Mouse (Mus musculus) kidney, embryonic 15.5 days (tissue): ENCODE results near the gene Eme1. TPM values are rescaled to one million over a fixed set of nuclear protein-coding genes. Genes with fewer than 3 reads are reported as not detected.

ENCODE experiments used
- ATAC-seq: fragments of 200-750 bp; cut with Nextera tagmentation; replicated peaks from 2 replicates; pipeline ENCODE4 v1.8.0; 2017; ENCODE audit warnings: moderate TSS enrichment; ENCODE audit not compliant: low FRiP score
- H3K27ac ChIP-seq: fragments of 300-500 bp; sonication (generic); 2 replicates; pipeline ENCODE4 v1.5.1; 2015; ENCODE audit warnings: mild to moderate bottlenecking, inconsistent platforms
- H3K27me3 ChIP-seq: fragments of 300-500 bp; sonication (generic); 2 replicates; pipeline ENCODE4 v1.6.1; 2015; ENCODE audit warnings: inconsistent platforms
- H3K36me3 ChIP-seq: fragments of 300-500 bp; sonication (generic); 2 replicates; pipeline ENCODE4 v1.6.1; 2015; ENCODE audit warnings: inconsistent platforms
- H3K4me1 ChIP-seq: fragments of 300-500 bp; sonication (generic); 2 replicates; pipeline ENCODE4 v1.6.1; 2015; ENCODE audit warnings: inconsistent platforms
- H3K4me2 ChIP-seq: fragments of 300-500 bp; sonication (generic); 2 replicates; pipeline ENCODE4 v1.6.1; 2015; ENCODE audit warnings: moderate library complexity, mild to moderate bottlenecking, inconsistent platforms
- H3K4me3 ChIP-seq: fragments of 300-500 bp; sonication (generic); replicated peaks from 2 replicates; pipeline ENCODE4 v1.5.1; 2015; ENCODE audit warnings: mild to moderate bottlenecking, inconsistent platforms
- H3K9ac ChIP-seq: fragments of 300-500 bp; sonication (generic); 2 replicates; pipeline ENCODE4 v1.6.1; 2015; ENCODE audit warnings: mild to moderate bottlenecking, inconsistent platforms
- H3K9me3 ChIP-seq: fragments of 300-500 bp; sonication (generic); replicated peaks from 2 replicates; pipeline ENCODE4 v1.6.1; 2016; ENCODE audit warnings: inconsistent platforms
- WGBS: fragments of 180-500 bp; shearing (Covaris S2); methylation state at CpG from one replicate; pipeline ENCODE4 v1.1.7; 2015; ENCODE audit warnings: mixed read lengths; 5-methylcytosine and 5-hydroxymethylcytosine counted together
- polyA plus RNA-seq: library from polyadenylated mRNA; unstranded; fragments of >200 nt; fragmentation: Nextera tagmentation; extraction: Ambion mirVana; gene quantifications from 2 replicates; pipeline ENCODE4 v1.2.1, GENCODE M21; 2015

Gene Eme1
- polyA plus RNA-seq, 1 experiment from 2014 or later: 27.1 TPM

DNA sequence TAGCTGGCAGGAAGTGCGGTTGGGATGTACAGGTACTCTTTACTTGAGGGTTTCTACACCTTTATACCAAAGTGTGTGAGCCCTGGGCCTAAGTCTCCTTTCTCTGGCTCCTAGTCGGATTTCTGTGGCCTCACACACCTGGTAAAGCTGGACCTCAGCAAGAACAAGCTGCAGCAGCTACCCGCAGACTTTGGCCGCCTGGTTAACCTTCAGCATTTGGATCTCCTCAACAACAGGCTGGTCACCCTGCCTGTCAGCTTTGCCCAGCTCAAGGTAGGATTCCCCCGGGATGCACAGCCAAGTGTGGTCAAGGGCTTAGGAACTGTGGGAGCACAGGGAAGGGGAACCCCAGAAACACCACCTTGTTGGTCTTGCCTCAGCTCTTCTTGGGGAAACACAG lies 19.3 kb downstream of the Eme1 start:
- no peak overlapping the region for H3K27ac ChIP-seq
- H3K4me2 ChIP-seq: no peak overlapping the region
- H3K9ac ChIP-seq: no peak overlapping the region
- ATAC-seq: no peak
- peaks cover 14% of the 10 kb centered on the region for H3K4me1 ChIP-seq
- no peaks in the 10 kb centered on the region for H3K9me3 ChIP-seq
- H3K36me3 ChIP-seq: peaks cover 82% of the 10 kb centered on the region
- no peaks in the 10 kb centered on the region for H3K27me3 ChIP-seq
- H3K4me3 ChIP-seq: no peak overlapping the region
- 86% methylated on average over 5 of the region's 5 CpGs for WGBS

DNA sequence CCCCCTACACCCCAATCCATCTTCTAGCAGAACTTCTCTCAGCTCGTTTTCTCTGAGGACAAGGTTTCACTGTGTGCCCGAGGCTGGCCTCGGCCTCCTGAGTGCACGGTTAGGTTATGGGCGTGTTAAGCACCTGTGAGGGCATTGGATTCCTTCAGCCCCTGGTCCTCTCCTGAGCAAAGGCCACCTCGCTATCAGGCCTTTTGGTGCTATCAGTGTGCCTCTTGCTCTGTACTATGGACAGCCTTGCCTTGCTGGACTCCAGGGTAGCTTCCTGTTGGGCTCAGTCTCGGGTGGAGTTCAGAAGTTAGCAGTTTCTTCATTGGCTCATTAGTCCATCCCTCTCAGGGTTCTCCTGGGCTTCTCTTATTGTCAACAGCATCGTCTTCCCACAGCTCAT lies 20.8 kb downstream of the Eme1 start:
- Histone ChIP-seq H3K9me3 (no peaks in the 10 kb centered on the region), H3K9ac (no peak overlapping the region), H3K4me2 (no peak overlapping the region), H3K4me3 (no peak overlapping the region), H3K27me3 (no peaks in the 10 kb centered on the region), H3K36me3 (peaks cover 68% of the 10 kb centered on the region), H3K4me1 (peaks cover 14% of the 10 kb centered on the region), H3K27ac (no peak overlapping the region)
- WGBS: 83% methylated on average over 8 of the region's 8 CpGs
- no peak for ATAC-seq

DNA sequence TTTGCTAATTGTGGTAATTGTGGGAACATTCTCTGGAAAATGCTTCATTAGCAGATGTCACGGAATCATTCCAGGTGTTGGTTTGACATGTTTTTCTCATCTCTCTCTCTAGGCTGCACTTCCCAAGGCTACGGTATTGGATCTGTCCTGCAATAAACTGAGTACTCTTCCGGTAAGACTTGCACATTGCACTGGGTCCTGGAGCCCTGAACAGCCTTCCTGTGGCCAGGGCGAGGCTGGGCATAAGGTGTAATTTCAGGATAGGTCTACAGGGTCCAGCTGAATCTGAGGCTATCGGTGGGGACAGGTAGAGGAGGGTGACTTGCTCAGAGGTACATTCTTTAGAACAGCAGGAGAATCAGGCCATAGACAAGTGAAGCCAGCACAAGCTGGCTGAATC lies 21.8 kb downstream of the Eme1 start:
- no peak for ATAC-seq
- Histone ChIP-seq H3K27me3 (no peaks in the 10 kb centered on the region), H3K36me3 (peaks cover 57% of the 10 kb centered on the region), H3K9ac (no peak overlapping the region), H3K4me3 (no peak overlapping the region), H3K4me1 (peaks cover 14% of the 10 kb centered on the region), H3K9me3 (no peaks in the 10 kb centered on the region), H3K27ac (no peak overlapping the region), H3K4me2 (no peak overlapping the region)
- 98% methylated on average over 5 of the region's 5 CpGs for WGBS

DNA sequence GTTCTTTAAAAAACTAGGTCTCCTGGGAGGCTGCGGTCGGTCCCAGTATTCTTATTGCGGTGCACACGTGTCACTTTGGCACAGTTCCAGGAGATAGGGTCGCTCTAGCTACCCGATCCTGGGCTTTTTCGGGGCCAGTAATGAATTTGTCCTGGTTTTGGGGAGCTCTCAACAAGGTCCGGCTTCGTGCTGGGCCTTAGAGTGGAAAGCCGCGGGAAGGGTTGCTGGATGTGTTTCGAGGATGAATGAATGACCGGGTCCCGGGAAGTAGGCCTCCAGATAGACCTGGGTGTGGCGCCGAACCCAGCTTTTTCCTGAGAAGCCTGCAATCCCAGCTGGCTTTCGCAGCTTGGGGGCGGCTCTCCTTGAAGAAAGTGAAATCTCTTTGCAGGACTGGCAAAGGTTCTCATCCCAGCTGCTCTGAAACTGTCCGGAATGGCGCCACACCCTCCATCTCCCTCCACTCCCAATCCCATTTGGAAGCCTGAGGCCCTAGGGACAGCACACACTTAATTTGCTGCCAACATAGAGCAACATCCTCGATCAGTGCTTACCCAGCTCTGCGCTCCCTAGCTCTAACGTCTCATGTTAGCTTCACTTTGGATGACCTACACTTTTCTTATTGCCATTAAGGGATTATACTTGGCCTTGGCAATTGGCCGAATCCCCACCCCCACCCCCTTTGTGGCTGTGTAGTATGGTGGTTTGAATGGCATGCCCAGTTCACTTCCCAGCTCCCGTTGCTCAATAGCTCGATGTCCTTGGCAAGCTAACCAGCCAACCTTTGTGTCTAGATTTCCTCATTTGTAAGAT lies 23.4 kb downstream of the Eme1 start:
- Histone ChIP-seq H3K4me1 (peaks cover 14% of the 10 kb centered on the region), H3K27ac (peak overlapping the region; percentile 81), H3K9ac (peak overlapping the region; percentile 88), H3K9me3 (no peaks in the 10 kb centered on the region), H3K4me3 (peak overlapping the region; percentile 100), H3K4me2 (peak overlapping the region; percentile 88), H3K27me3 (no peaks in the 10 kb centered on the region), H3K36me3 (peaks cover 42% of the 10 kb centered on the region)
- ATAC-seq: 0 out of 2 replicates have a peak, but pooled peaks have one; percentile 12
- 10% methylated on average over 26 of the region's 26 CpGs for WGBS

DNA sequence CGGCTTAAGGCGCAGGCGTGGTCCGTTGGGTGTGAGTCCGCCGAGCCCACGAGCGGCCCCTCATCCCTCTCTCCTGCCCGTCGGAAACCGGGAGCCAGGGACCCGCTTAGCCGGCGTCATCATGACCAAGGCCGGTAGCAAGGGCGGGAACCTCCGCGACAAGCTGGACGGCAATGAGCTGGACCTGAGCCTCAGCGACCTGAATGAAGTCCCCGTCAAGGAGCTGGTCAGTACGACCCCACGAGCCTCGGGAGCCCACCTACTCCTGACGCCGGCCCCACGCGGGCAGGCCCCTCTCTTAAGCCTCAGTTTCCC lies 23.9 kb downstream of the Eme1 start:
- Histone ChIP-seq H3K9ac (peak overlapping the region; percentile 88), H3K4me3 (peak overlapping the region; percentile 100), H3K4me1 (peaks cover 14% of the 10 kb centered on the region), H3K9me3 (no peaks in the 10 kb centered on the region), H3K36me3 (peaks cover 36% of the 10 kb centered on the region), H3K27me3 (no peaks in the 10 kb centered on the region), H3K4me2 (peak overlapping the region; percentile 88), H3K27ac (peak overlapping the region; percentile 81)
- under 1% methylated on average over 28 of the region's 28 CpGs for WGBS
- peak; percentile 76 for ATAC-seq

DNA sequence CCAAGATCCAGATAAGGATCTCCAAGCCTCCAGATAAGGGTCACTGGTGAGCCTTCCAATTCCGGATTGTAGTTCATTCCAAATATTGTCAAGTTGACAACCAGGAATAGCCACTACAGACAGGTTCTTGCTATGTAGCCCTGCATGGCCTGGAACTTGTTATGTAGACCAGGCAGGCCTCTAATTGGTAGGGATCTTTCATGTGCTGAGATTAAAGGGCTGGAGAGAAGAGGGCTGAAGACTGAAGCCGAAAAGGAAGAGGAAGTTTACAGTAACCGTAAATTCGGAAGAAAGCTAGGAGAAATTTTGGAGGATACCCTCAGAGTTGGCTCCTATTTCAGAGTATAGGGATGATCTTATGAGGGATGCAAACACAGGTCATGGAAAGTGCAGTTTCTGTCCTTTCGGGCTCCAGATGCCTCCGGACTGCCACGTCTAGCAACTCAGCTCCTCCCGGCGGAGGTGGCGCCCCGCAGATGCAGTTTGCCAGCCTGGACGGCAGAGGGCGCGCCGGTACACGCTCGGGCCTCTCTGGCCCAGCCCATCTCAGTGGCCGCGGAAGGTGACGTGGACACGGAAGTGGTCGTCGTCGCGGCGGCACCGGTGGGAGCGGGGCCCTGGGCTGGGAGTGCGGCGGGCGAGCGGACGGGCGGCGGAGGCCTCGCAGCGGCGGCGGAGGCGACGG lies 24.4 kb downstream of the Eme1 start, which contains the start of gene Lrrc59:
Gene Lrrc59 (plus strand): TSS at position 569 of the 685 bp plus-strand sequence.
- Histone ChIP-seq H3K9ac (peak within 1 kb of the TSS; percentile 88), H3K36me3 (peaks cover 31% of the 10 kb centered on the region), H3K9me3 (no peaks in the 10 kb centered on the region), H3K4me2 (peak within 1 kb of the TSS; percentile 88), H3K27ac (peak within 1 kb of the TSS; percentile 81), H3K4me3 (peak within 1 kb of the TSS; percentile 100), H3K27me3 (no peaks in the 10 kb centered on the region), H3K4me1 (peaks cover 14% of the 10 kb centered on the region)
- 6% methylated on average over 38 of the region's 41 CpGs for WGBS
- peak; percentile 97 for ATAC-seq

DNA sequence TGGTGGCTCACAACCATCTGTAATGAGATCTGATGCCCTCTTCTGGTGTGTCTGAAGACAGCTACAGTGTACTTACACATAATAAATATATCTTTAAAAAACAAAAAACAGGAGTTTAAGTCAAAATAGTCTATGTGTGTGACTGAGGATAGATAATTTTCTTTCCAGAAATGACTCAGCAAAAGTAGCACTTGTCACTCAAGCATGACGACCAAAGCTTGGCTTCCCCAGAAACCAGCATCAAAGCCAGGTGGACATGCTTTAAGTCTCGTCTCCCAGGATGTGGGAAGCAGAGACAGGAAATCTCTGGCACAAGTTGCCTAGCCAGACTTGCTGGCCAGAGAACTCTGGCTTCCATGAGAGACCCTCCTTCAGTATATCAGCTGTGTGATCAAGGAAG lies 31.6 kb downstream of the Eme1 start:
- Histone ChIP-seq H3K27me3 (no peaks in the 10 kb centered on the region), H3K27ac (no peak overlapping the region), H3K36me3 (no peaks in the 10 kb centered on the region), H3K9ac (no peak overlapping the region), H3K4me3 (no peak overlapping the region), H3K4me1 (no peaks in the 10 kb centered on the region), H3K9me3 (no peaks in the 10 kb centered on the region), H3K4me2 (no peak overlapping the region)
- no peak for ATAC-seq
- 68% methylated on average over 2 of the region's 2 CpGs for WGBS

DNA sequence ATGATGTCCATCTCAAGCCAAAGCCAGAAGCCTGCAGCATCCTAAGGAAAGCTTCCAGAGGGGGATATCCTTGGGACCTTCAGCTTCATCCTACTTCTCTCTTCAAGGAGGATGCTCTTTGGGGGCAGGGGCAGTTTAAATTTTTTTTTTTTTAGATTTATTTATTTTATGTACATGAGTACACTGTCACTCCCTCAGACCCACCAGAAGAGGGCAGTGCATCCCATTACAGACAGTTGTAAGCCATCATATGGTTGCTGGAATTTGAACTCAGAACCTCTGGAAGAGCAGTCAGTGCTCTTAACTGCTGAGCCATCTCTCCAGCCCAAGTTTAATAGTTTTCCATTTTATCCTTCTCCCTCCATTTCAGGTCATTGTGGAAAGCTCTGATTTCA lies 32.3 kb downstream of the Eme1 start:
- Histone ChIP-seq H3K27ac (no peak overlapping the region), H3K4me1 (no peaks in the 10 kb centered on the region), H3K27me3 (no peaks in the 10 kb centered on the region), H3K4me2 (no peak overlapping the region), H3K4me3 (no peak overlapping the region), H3K9ac (no peak overlapping the region), H3K36me3 (no peaks in the 10 kb centered on the region), H3K9me3 (no peaks in the 10 kb centered on the region)
- ATAC-seq: no peak

DNA sequence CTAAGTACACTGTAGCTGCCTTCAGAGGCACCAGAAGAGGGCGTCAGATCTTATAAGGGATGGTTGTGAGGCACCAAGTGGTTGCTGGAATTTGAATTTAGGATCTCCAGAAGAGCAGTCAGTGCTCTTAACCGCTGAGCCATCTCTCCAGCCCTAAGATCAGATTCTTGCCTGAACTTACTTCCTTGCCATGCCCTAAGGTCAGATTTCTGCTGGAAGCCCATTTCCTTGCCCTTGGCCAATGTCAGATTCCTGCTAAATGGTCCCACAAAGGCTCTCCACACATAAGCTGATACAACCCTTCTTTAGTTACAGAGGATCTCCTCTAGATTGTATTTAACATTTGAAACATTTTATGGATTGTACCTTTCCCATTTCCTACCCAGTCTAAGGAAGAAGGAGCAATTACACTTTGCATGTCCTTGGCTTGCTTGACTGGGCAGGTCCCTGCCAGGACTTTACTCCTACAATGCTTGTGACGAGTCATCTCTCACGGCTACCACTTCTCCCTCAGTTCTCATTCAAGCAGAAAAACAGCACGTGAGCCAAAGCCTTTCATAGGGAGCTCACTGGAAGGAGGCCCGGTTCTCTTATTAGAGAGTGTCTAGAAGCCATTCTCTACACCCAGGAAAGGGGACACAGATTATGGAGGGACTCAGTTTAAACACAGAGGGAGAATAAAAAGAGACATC lies 32.9 kb downstream of the Eme1 start:
- H3K9ac ChIP-seq: no peak overlapping the region
- 44% methylated on average over 6 of the region's 6 CpGs for WGBS
- H3K36me3 ChIP-seq: no peaks in the 10 kb centered on the region
- no peak overlapping the region for H3K4me2 ChIP-seq
- H3K27ac ChIP-seq: no peak overlapping the region
- no peak for ATAC-seq
- no peak overlapping the region for H3K4me3 ChIP-seq
- H3K27me3 ChIP-seq: no peaks in the 10 kb centered on the region
- H3K4me1 ChIP-seq: no peaks in the 10 kb centered on the region
- no peaks in the 10 kb centered on the region for H3K9me3 ChIP-seq

DNA sequence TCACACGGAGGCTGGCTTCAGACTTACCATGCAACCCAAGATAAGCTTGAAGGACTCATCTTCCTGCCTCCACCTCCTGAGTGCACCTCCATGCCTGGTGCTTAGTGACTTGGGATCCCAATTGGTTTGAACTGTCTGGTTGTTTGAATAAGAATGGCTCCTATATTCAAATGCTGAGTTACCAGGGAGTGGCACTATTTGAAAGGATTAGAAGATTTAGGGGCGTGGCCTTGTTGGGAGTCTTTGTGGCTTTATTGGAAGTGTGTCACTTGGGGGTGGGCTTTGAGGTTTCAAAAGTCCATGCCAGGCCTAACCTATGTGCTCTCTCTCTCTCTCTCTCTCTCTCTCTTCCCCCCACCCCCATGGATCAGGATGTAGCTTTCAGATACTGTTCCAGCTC lies 36.1 kb downstream of the Eme1 start:
- no peaks in the 10 kb centered on the region for H3K9me3 ChIP-seq
- 89% methylated on average over 2 of the region's 2 CpGs for WGBS
- H3K4me2 ChIP-seq: no peak overlapping the region
- no peaks in the 10 kb centered on the region for H3K36me3 ChIP-seq
- no peak for ATAC-seq
- H3K27ac ChIP-seq: no peak overlapping the region
- no peak overlapping the region for H3K9ac ChIP-seq
- H3K4me1 ChIP-seq: 0 out of 2 replicates have a peak, but pooled peaks cover 4% of the 10 kb centered on the region
- H3K27me3 ChIP-seq: no peaks in the 10 kb centered on the region
- H3K4me3 ChIP-seq: no peak overlapping the region

DNA sequence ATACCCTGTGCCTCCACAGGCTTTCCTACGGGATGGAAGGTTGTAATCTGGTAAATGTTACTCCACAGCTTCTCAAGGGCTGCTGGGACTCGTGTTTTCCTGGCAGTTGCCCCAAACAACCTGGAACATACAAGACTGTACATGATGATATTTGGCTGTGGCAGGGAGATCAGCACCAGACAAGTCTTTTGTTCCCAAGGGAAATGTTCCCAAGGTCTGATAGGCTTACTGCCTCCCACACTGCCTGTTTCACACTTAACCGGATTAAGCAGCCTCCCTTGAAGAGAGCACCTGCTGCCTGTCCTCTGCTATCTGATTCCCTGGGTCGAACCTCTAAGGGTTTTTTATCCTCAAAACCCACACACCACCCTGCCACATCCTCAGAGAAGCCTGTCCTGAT lies 38.3 kb downstream of the Eme1 start:
- no peaks in the 10 kb centered on the region for H3K36me3 ChIP-seq
- H3K27me3 ChIP-seq: no peaks in the 10 kb centered on the region
- H3K4me2 ChIP-seq: no peak overlapping the region
- no peak overlapping the region for H3K4me3 ChIP-seq
- WGBS: 33% methylated on average over 4 of the region's 4 CpGs
- 0 out of 2 replicates have a peak, but pooled peaks cover 4% of the 10 kb centered on the region for H3K4me1 ChIP-seq
- no peak for ATAC-seq
- H3K27ac ChIP-seq: no peak overlapping the region
- no peaks in the 10 kb centered on the region for H3K9me3 ChIP-seq
- H3K9ac ChIP-seq: no peak overlapping the region

DNA sequence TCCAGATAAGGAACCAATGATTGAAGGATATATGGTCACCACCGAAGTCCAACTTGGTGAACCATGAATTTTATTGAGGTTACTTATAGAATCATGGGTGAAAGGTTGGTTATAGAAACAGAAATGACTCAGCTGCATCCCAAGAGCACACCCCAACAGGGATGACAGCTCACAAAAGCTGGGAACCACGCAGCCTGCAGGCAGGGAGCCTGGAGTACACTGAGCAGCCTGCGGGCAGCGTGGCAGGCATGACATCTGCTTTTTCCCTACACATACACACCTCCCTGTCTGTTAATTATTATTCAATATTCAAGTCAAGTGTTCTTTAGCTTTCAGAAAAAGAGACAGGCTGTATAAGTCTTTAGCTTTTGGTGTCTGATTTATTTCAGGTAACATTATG lies 39.2 kb downstream of the Eme1 start:
- 64% methylated on average over 4 of the region's 4 CpGs for WGBS
- no peak for ATAC-seq

More for the DNA sequence above, 39.2 kb downstream of the Eme1 start:
- H3K27ac ChIP-seq: no peak overlapping the region
- H3K4me2 ChIP-seq: no peak overlapping the region
- no peaks in the 10 kb centered on the region for H3K27me3 ChIP-seq
- H3K9me3 ChIP-seq: no peaks in the 10 kb centered on the region
- H3K4me3 ChIP-seq: no peak overlapping the region
- H3K36me3 ChIP-seq: no peaks in the 10 kb centered on the region
- no peak overlapping the region for H3K9ac ChIP-seq
- H3K4me1 ChIP-seq: 0 out of 2 replicates have a peak, but pooled peaks cover 4% of the 10 kb centered on the region
